Mouse (Mus musculus) subcutaneous adipose tissue, adult 2 months (tissue): ENCODE data around the gene Ttc21a. TPM values are rescaled to one million over a fixed set of nuclear protein-coding genes. Genes with fewer than 3 reads are reported as not detected.

Experiments
- polyA plus RNA-seq: library from polyadenylated mRNA; depleted of rRNA; stranded (reverse); fragments of >200 nt; gene quantifications from 2 replicates; pipeline ENCODE4 v1.2.3, GENCODE M21; 2012; ENCODE audit warnings: low replicate concordance; rRNA removed

Gene Ttc21a
- polyA plus RNA-seq = 0.05 TPM in 1 of 2 replicates, not detected in the other

DNA sequence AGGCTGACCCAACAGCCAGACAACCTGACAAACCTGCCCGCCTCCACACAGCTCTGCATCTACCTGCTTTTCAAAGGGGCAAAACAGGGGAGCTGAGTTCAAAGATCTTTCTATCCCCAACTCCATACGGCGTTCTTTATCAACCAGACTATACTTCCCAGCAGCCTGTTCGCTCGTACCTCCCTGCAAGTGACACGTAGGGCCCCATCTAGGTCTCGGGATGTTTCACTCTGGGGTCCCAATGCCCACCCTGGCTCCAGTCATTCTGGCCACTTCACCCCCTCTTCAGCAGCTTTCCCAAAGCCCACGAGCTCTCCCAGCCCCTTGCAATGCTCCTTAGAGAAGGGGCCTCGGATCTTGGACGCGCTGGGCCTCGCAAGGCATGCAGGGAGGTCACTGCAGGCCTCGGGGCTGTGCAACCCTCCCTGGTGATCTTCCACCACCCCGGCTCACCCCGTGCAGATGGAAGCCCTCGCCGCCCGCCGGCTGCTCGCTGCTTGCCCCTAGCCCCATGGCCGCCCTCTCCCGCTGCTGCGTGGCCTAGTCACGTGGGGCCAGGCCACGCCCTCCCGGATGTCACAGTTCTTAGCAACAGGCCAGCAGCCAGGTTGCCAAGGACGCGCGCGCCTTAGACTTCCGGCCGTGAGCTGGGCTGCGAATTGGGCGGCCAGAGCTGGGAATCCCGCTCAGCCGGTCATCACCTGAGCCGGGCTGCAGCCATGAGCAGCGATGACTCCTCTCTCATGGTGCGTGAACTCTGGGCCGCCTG, at the start of gene Ttc21a, which contains the start of gene Gorasp1:
Gene Ttc21a (plus strand): TSS at position 602 of the 769 bp plus-strand sequence.
Gene Gorasp1 (minus strand): TSS at position 561 of the 769 bp plus-strand sequence.

DNA sequence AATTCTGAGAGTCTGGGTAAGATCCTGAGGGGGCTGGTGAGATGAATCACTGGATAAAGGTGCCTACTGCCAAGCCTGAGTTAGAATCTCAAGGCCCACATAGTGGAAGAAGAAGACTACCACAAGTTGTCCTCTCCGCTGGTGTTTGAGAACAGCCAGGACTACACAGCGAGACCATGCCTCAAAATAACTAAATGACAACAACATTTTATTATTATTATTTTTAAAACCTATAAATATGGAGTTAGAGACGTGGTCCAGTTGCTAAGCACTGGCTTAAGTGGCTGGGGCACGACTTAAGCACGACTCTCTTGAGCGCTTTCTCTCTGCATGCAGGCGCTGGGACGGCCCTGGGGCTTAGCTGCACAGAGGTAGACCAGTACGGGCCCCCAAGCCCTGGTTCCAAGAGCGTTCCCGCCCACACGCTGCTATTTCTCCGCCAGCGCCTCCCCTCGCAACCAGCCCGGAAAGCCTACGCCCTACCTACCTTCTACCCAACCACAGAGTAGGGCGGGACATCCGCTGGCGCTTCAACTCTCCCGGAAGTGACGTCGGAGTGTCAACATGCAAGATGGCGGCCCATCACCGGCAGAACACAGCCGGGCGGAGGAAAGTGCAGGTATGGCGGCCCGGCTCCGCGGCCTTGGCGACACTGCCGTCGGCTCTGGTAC, 42.9 kb upstream of the Ttc21a start, which contains the start of gene Wdr48:
Gene Wdr48 (plus strand): TSS at position 540 of the 671 bp plus-strand sequence.

GRCm38 (mm10) chr9:119984536-119985011, 47.2 kb downstream of the Ttc21a start, which contains the start of gene Csrnp1:
Csrnp1 (minus strand) TSS chr9:119984658.

Other genes starting within 250 kb of the Ttc21a start
- not detected in 2 replicates for gene Scn10a, start 218.3 kb upstream of the Ttc21a start, polyA plus RNA-seq
- gene Scn11a, start 112.2 kb upstream of the Ttc21a start, polyA plus RNA-seq = 0.01 TPM in 1 of 2 replicates, not detected in the other
- gene Wdr48, start 42.7 kb upstream of the Ttc21a start, polyA plus RNA-seq = 38.6 and 57.9 TPM in 2 replicates
- 26.0 and 28.5 TPM in 2 replicates for gene Gorasp1, start within 50 bp of the Ttc21a start, polyA plus RNA-seq
- 16.6 and 18.4 TPM in 2 replicates for gene Csrnp1, start 47.1 kb downstream of the Ttc21a start, polyA plus RNA-seq
- gene Xirp1, start 86.0 kb downstream of the Ttc21a start, polyA plus RNA-seq = 0.37 TPM in 2 replicates
- 2.3 and 27.5 TPM in 2 replicates for gene Cx3cr1, start 132.3 kb downstream of the Ttc21a start, polyA plus RNA-seq
- 0.16 and 0.21 TPM in 2 replicates for gene Ccr8, start 154.5 kb downstream of the Ttc21a start, polyA plus RNA-seq
- gene Slc25a38, start 172.8 kb downstream of the Ttc21a start, polyA plus RNA-seq = 41.9 and 42.7 TPM in 2 replicates
- gene Rpsa, start 190.1 kb downstream of the Ttc21a start, polyA plus RNA-seq = 1,513 and 3,033 TPM in 2 replicates
- 0.15 TPM in 1 of 2 replicates, not detected in the other for gene Mobp, start 212.1 kb downstream of the Ttc21a start, polyA plus RNA-seq